8 mouse cellular contexts compared by ENCODE assay signal in the genomic region with DNA sequence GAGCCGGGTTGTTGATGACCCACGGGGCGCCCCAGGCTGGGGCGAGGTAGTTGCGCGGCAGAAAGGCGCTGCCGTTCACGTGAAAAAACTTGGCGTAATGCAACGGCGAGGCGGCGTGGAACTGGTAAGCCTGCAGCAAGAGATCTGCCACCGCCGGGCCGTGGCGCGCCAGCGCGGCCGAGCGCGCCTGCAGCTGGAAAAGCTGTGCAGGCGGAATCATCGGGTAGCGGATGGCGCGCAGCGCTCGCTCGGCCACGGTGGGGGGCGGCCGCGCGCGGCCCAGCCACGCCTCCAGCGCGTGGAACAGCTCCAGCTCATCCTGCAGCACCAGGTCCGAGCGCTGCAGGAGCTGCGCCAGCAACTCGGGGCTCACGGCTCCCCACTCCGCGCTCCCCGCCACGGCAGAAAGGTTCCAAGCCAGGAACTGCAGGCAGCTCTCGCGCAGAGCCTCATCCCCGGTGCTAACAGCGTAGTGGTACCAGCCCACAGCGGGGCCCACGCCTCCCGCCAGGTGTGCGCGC. TPM values are rescaled to one million over a fixed set of nuclear protein-coding genes. Genes with fewer than 3 reads are reported as not detected.
DNase-seq lines count a peak whose midpoint lies in the region; ATAC-seq and TF ChIP-seq lines count a peak whose summit lies in the region.

No protein-coding gene starts in this region.

- H3K4me3 ChIP-seq in left cerebral cortex, adult 2 months, result peak overlapping the region; percentile 52
- H3K4me3 ChIP-seq in liver, embryonic 12.5 days, result peak overlapping the region; percentile 33

- peaks cover 19% of the 10 kb centered on the region for H3K4me1 ChIP-seq in liver, embryonic 12.5 days

- H3K36me3 ChIP-seq in liver, embryonic 12.5 days, result no peaks in the 10 kb centered on the region

- peaks cover 100% of the 10 kb centered on the region for H3K27me3 ChIP-seq in liver, embryonic 12.5 days (replicated peaks)

- no peak overlapping the region for H3K9ac ChIP-seq in liver, embryonic 12.5 days

- peak overlapping the region; percentile 57 for H3K4me2 ChIP-seq in liver, embryonic 12.5 days

- peak overlapping the region; percentile 67 for H3K27ac ChIP-seq in left cerebral cortex, adult 2 months
- H3K27ac ChIP-seq in liver, embryonic 12.5 days, result no peak overlapping the region

- WGBS in liver, embryonic 12.5 days (ENCODE audit: insufficient replicate concordance), result 3% methylated on average over 59 of the region's 59 CpGs

- no peak for TF ChIP-seq CTCF in left cerebral cortex, adult 2 months (IDR thresholded peaks at IDR 0.05)

- ATAC-seq in liver, embryonic 12.5 days, result no peak

- no peaks in the 10 kb centered on the region for H3K9me3 ChIP-seq in liver, embryonic 12.5 days (replicated peaks)

- intact Hi-C loops in left cerebral cortex, adult 2 months (cut with DNase I), result no loop called here

- DNase-seq in left cerebral cortex, adult 2 months (ENCODE audit: extremely low spot score in 1 of 2, low spot score in 2 of 2), result peak; percentile 58 to 66
- no peak for DNase-seq in left cerebral cortex, adult 8-10 months (ENCODE audit: low spot score in 2 of 2)
- peak; percentile 79 to 84 for DNase-seq in cerebellum, postnatal 25 days
- peak; percentile 32 for DNase-seq in heart, postnatal 4 days
- peak; percentile 72 for DNase-seq in right cerebral cortex, postnatal 10 days (ENCODE audit: low spot score in 2 of 2)
- no peak for DNase-seq in thymus, postnatal 0 days (ENCODE audit: low spot score)
- no peak for DNase-seq in adrenal gland, adult 8-10 months

RNA-seq across cellular contexts. Expression of gene Btbd17, which starts 3.8 kb away (rescaled TPM):
- total RNA-seq in left cerebral cortex, adult 2 months (2021), result 10 to 100 TPM; 29.5 to 29.8 TPM
- 10 to 100 TPM; 21.5 to 28.4 (median 23.1) TPM for total RNA-seq in left cerebral cortex, adult 8-10 months (2022)
- under 1 TPM; 0.17 to 0.25 TPM for total RNA-seq in heart, postnatal 4 days (2021)
- not detected in 2 replicates for polyA plus RNA-seq in liver, embryonic 12.5 days (2016; fragmentation: Nextera tagmentation; extraction: Ambion mirVana)
- polyA plus RNA-seq in thymus, postnatal 0 days (2015; fragmentation: Nextera tagmentation; extraction: Ambion mirVana), result 0.14 TPM in 1 of 2 replicates, not detected in the other
- not detected for total RNA-seq in adrenal gland, adult 8-10 months (2022)

RNA-seq across cellular contexts. Expression of gene Gpr142, which starts 6.8 kb away (rescaled TPM):
- total RNA-seq in left cerebral cortex, adult 2 months (2021), result not detected
- total RNA-seq in left cerebral cortex, adult 8-10 months (2022), result not detected
- not detected for total RNA-seq in heart, postnatal 4 days (2021)
- not detected in 2 replicates for polyA plus RNA-seq in liver, embryonic 12.5 days (2016; fragmentation: Nextera tagmentation; extraction: Ambion mirVana)
- polyA plus RNA-seq in thymus, postnatal 0 days (2015; fragmentation: Nextera tagmentation; extraction: Ambion mirVana), result not detected in 2 replicates
- not detected for total RNA-seq in adrenal gland, adult 8-10 months (2022)

RNA-seq across cellular contexts. Expression of gene Kif19a, which starts 26.8 kb away (rescaled TPM):
- 1 to 10 TPM; 3.2 to 3.6 TPM for total RNA-seq in left cerebral cortex, adult 2 months (2021)
- total RNA-seq in left cerebral cortex, adult 8-10 months (2022), result 1 to 10 TPM; 2.4 to 3.4 (median 3.1) TPM
- total RNA-seq in heart, postnatal 4 days (2021), result under 1 TPM; 0.26 to 0.81 TPM
- 0.13 TPM in 1 of 2 replicates, not detected in the other for polyA plus RNA-seq in liver, embryonic 12.5 days (2016; fragmentation: Nextera tagmentation; extraction: Ambion mirVana)
- 0.09 TPM in 2 replicates for polyA plus RNA-seq in thymus, postnatal 0 days (2015; fragmentation: Nextera tagmentation; extraction: Ambion mirVana)
- 1 to 10 TPM in 1 of 4 experiments, under 1 TPM in 3; 0.38 to 1.3 (median 0.76) TPM for total RNA-seq in adrenal gland, adult 8-10 months (2022)

RNA-seq across cellular contexts. Expression of gene Gprc5c, which starts 59.0 kb away (rescaled TPM):
- 1 to 10 TPM; 4.0 to 5.4 TPM for total RNA-seq in left cerebral cortex, adult 2 months (2021)
- 1 to 10 TPM; 4.6 to 5.6 (median 5.4) TPM for total RNA-seq in left cerebral cortex, adult 8-10 months (2022)
- total RNA-seq in heart, postnatal 4 days (2021), result 10 to 100 TPM; 11.9 to 12.1 TPM
- polyA plus RNA-seq in liver, embryonic 12.5 days (2016; fragmentation: Nextera tagmentation; extraction: Ambion mirVana), result 14.3 TPM in 2 replicates
- 5.0 and 5.3 TPM in 2 replicates for polyA plus RNA-seq in thymus, postnatal 0 days (2015; fragmentation: Nextera tagmentation; extraction: Ambion mirVana)
- 1 to 10 TPM; 4.3 to 7.7 (median 4.6) TPM for total RNA-seq in adrenal gland, adult 8-10 months (2022)

Comparison
In these comparisons a context has a peak if more than half of its experiments do, and no peak if none do; other contexts are left out.
1. DNase-seq: peak in left cerebral cortex, adult 2 months (2 of 2), cerebellum, postnatal 25 days (2 of 2), heart, postnatal 4 days (single experiment) and right cerebral cortex, postnatal 10 days (2 of 2); none in left cerebral cortex, adult 8-10 months (0 of 2), thymus, postnatal 0 days (single experiment) and adrenal gland, adult 8-10 months (single experiment).
2. RNA of gene Btbd17, which starts 3.8 kb away (total RNA-seq): 29.5 to 29.8 TPM in left cerebral cortex, adult 2 months and 21.5 to 28.4 TPM in left cerebral cortex, adult 8-10 months; 0.17 to 0.25 TPM in heart, postnatal 4 days and not detected in adrenal gland, adult 8-10 months; every median in the first group is over 10 times any median in the second.